Mouse (Mus musculus) heart, adult 2 months (tissue): ENCODE measurements around the gene Resf1.

ENCODE experiments used
- CTCF ChIP-seq: fragments of 200-600 bp; IDR thresholded peaks from 2 replicates; pipeline ENCODE4 v1.8.1; 2022; ENCODE audit warnings: antibody characterized with exemption, mild to moderate bottlenecking, moderate library complexity
- EP300 ChIP-seq: fragments of 200-500 bp; IDR thresholded peaks from 2 replicates; pipeline ENCODE4 v1.6.1; 2011; ENCODE audit warnings: low read depth, low read length, control low read depth; ENCODE audit not compliant: insufficient read depth
- POLR2A ChIP-seq: fragments of 200-500 bp; IDR thresholded peaks from 2 replicates; pipeline ENCODE4 v1.6.1; 2011; ENCODE audit warnings: mild to moderate bottlenecking, low read depth, low read length, control low read depth; ENCODE audit not compliant: insufficient read depth

GRCm38 (mm10) chr6:149330332-149330731 lies 21.1 kb downstream of the Resf1 start:
- TF ChIP-seq POLR2A, result no peak
- TF ChIP-seq CTCF, result no peak
- TF ChIP-seq EP300, result no peak
